Mouse (Mus musculus) subcutaneous adipose tissue, adult 2 months (tissue): Measurements from ENCODE around the gene Ube2g1. TPM values are rescaled to one million over a fixed set of nuclear protein-coding genes. Genes with fewer than 3 reads are reported as not detected.

Experiments used
- polyA plus RNA-seq: library from polyadenylated mRNA; depleted of rRNA; stranded (reverse); fragments of >200 nt; gene quantifications from 2 replicates; pipeline ENCODE4 v1.2.3, GENCODE M21; 2012; ENCODE audit warnings: low replicate concordance; rRNA removed

Ube2g1 gene
- 7.4 and 11.8 TPM in 2 replicates for polyA plus RNA-seq

GRCm38 (mm10) chr11:72606694-72607407 is at the start of gene Ube2g1:
Gene Ube2g1 (plus strand): TSS chr11:72607283.

DNA sequence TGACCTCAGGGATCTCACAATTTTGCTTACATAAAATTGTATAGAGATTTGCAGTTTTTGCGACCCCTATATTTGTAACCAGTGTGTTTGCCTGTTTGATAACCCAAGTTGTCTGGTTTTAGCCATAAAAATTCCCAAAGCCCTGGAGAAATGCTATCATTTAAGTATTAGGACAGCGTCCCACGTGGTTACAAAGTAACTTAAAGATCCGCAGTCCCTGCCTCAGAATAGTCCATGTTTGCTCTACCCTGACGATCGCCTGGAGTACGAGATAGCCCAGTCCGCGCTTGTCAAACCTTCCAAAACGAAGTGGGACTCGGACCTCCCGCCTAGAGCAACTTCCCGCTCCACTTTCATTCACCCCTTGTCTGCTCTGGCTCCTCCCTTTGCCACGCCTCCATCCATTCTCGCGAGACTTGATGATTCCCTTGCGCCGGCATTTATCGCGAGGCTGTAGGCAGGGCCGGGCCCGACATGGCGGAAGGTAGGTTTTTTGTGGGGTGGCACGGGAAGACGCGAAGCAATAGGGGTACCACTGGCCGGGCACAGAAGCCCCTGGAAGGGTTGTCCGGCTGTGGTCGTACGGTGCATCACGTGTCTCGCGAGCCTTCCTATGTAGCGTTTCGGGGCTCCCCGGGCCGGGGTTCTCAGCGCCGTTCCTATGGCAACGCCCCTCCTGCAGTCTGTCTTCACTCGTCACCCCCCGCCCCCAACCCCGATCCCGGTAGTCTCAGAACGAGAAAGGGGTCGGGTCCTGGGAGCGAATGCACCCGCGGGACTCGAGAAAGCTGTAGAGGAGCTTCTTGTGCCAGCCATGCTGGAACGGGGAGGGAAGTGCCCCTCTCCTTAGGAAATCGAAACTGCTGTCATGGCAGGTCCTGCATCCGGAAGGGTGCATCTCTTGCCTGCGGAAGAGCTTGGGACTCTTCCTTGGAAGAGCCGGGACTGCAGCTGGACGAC is 82.7 kb downstream of the Ube2g1 start, which contains the start of gene Ankfy1:
Gene Ankfy1, plus strand, starts transcription at position 456 of the 960 bp plus-strand sequence.

Other genes starting within 250 kb of the Ube2g1 start
- 0.33 and 2.2 TPM in 2 replicates for gene Tekt1, start 244.8 kb upstream of the Ube2g1 start, polyA plus RNA-seq
- gene Smtnl2, start 195.6 kb upstream of the Ube2g1 start, polyA plus RNA-seq = 7.2 and 9.0 TPM in 2 replicates
- gene Ggt6, start 171.8 kb upstream of the Ube2g1 start, polyA plus RNA-seq = 2.2 and 2.5 TPM in 2 replicates
- 34.2 and 87.7 TPM in 2 replicates for gene Mybbp1a, start 165.9 kb upstream of the Ube2g1 start, polyA plus RNA-seq
- 33.5 and 43.9 TPM in 2 replicates for gene Spns2, start 117.4 kb upstream of the Ube2g1 start, polyA plus RNA-seq
- 0.72 and 2.2 TPM in 2 replicates for gene Spns3, start 56.8 kb upstream of the Ube2g1 start, polyA plus RNA-seq
- 26.2 and 46.1 TPM in 2 replicates for gene Ankfy1, start 82.7 kb downstream of the Ube2g1 start, polyA plus RNA-seq
- gene Cyb5d2, start 188.9 kb downstream of the Ube2g1 start, polyA plus RNA-seq = 8.6 and 11.8 TPM in 2 replicates
- gene Zzef1, start 188.9 kb downstream of the Ube2g1 start, polyA plus RNA-seq = 23.5 and 27.6 TPM in 2 replicates